Mouse (Mus musculus) olfactory bulb, adult 2 months (tissue): ENCODE data around the gene Gm867. TPM values are rescaled to one million over a fixed set of nuclear protein-coding genes. Genes with fewer than 3 reads are reported as not detected.
A peak's percentile ranks its signal among the peaks of the same experiment; 100 is the strongest.

ENCODE experiments used
- H3K27ac ChIP-seq: fragments of 200-500 bp; 2 replicates; pipeline ENCODE4 v1.5.1; 2012; ENCODE audit warnings: low read depth, low read length; ENCODE audit not compliant: insufficient read depth
- H3K4me1 ChIP-seq: fragments of 200-500 bp; 2 replicates; pipeline ENCODE4 v1.6.1; 2012; ENCODE audit warnings: low read length; ENCODE audit not compliant: control insufficient read depth, insufficient read depth
- H3K4me3 ChIP-seq: fragments of 200-500 bp; 2 replicates; pipeline ENCODE4 v1.5.1; 2012; ENCODE audit warnings: mild to moderate bottlenecking, low read depth, low read length, moderate library complexity; ENCODE audit not compliant: insufficient read depth
- CTCF ChIP-seq: fragments of 200-500 bp; IDR thresholded peaks from 2 replicates; pipeline ENCODE4 v1.5.1; 2012; ENCODE audit warnings: low read depth, mild to moderate bottlenecking, low read length, moderate library complexity; ENCODE audit not compliant: insufficient read depth
- POLR2A ChIP-seq: fragments of 200-500 bp; IDR thresholded peaks from 2 replicates; pipeline ENCODE4 v1.6.1; 2012; ENCODE audit warnings: mild to moderate bottlenecking, low read depth, low read length, moderate library complexity; ENCODE audit not compliant: insufficient read depth
- WGBS: fragments of 180-500 bp; shearing (Covaris S2); methylation state at CpG from one replicate; pipeline ENCODE4 v1.1.7; 2018; 5-methylcytosine and 5-hydroxymethylcytosine counted together
- polyA plus RNA-seq: library from polyadenylated mRNA; stranded (reverse); fragments of >200 nt; gene quantifications from 2 replicates; pipeline ENCODE4 v1.2.4, GENCODE M21; 2012; ENCODE audit warnings: low replicate concordance; ENCODE audit not compliant: missing spikeins, insufficient read depth, insufficient read length

Gene Gm867
- polyA plus RNA-seq, 1 experiment, result not detected

- Histone ChIP-seq H3K27ac (no peak overlapping the region), H3K4me3 (no peak overlapping the region), H3K4me1 (no peaks in the 10 kb centered on the region)
- 92% methylated on average over 4 of the region's 4 CpGs for WGBS
- TF ChIP-seq POLR2A (no peak), CTCF (no peak)
These were observed 33.6 kb downstream of the Gm867 start for GRCm38 (mm10) chr10:75906882-75907281.

DNA sequence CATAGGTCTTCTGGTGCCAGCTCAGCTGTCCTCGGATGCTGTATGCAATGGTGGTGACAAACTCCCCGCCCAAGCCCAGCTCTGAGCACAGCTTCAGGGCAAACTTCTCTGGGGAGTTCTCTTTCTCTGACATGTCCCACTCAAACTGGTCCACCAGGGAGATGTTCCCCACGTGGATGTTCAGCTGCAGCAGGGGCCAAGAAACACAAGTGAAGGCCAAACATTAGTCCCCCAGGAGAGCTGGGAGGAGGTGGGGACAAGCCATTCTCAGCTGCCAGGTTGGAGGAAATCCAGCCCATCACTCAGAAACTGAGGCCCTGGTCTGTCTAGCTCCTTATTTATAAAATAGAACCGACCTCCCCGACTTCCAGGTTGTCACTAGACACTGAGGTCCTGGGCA lies 36.1 kb downstream of the Gm867 start:
- Histone ChIP-seq H3K27ac (no peak overlapping the region), H3K4me1 (no peaks in the 10 kb centered on the region), H3K4me3 (no peak overlapping the region)
- TF ChIP-seq POLR2A (no peak), CTCF (no peak)
- WGBS, result 77% methylated on average over 5 of the region's 5 CpGs

- Histone ChIP-seq H3K4me3 (no peak overlapping the region), H3K4me1 (peaks cover 8% of the 10 kb centered on the region; the same call in 1 of the 2 replicates), H3K27ac (no peak overlapping the region)
- WGBS, result 26% methylated on average over 3 of the region's 3 CpGs
- TF ChIP-seq CTCF, result no peak
- TF ChIP-seq POLR2A, result no peak
These were observed 41.6 kb downstream of the Gm867 start for GRCm38 (mm10) chr10:75898846-75899245.

- Histone ChIP-seq H3K4me3 (no peak overlapping the region), H3K4me1 (peaks cover 14% of the 10 kb centered on the region), H3K27ac (no peak overlapping the region)
- 55% methylated on average over 6 of the region's 6 CpGs for WGBS
- no peak for TF ChIP-seq POLR2A
- no peak for TF ChIP-seq CTCF
These were observed 42.4 kb downstream of the Gm867 start for GRCm38 (mm10) chr10:75898039-75898564.

GRCm38 (mm10) chr10:75897373-75897772 lies 43.1 kb downstream of the Gm867 start:
- TF ChIP-seq CTCF (0 out of 2 replicates have a peak, but pooled peaks have one; percentile 24), POLR2A (no peak)
- WGBS, result 30% methylated on average over 6 of the region's 6 CpGs
- Histone ChIP-seq H3K4me3 (no peak overlapping the region), H3K27ac (no peak overlapping the region), H3K4me1 (peaks cover 14% of the 10 kb centered on the region)

- no peak for TF ChIP-seq POLR2A
- no peak for TF ChIP-seq CTCF
- Histone ChIP-seq H3K4me3 (no peak overlapping the region), H3K4me1 (peaks cover 14% of the 10 kb centered on the region), H3K27ac (no peak overlapping the region)
- WGBS, result 50% methylated on average over 1 of the region's 1 CpGs
These were observed 44.3 kb downstream of the Gm867 start for GRCm38 (mm10) chr10:75896208-75896607.

GRCm38 (mm10) chr10:75895730-75896129 lies 44.7 kb downstream of the Gm867 start:
- Histone ChIP-seq H3K4me1 (peaks cover 14% of the 10 kb centered on the region), H3K4me3 (no peak overlapping the region), H3K27ac (no peak overlapping the region)
- no peak for TF ChIP-seq POLR2A
- TF ChIP-seq CTCF, result no peak
- WGBS, result 96% methylated on average over 5 of the region's 5 CpGs

GRCm38 (mm10) chr10:75894601-75895000 lies 45.9 kb downstream of the Gm867 start:
- peaks cover 14% of the 10 kb centered on the region for H3K4me1 ChIP-seq
- WGBS, result 74% methylated on average over 6 of the region's 6 CpGs
- no peak overlapping the region for H3K27ac ChIP-seq
- no peak overlapping the region for H3K4me3 ChIP-seq
- TF ChIP-seq CTCF, result no peak

- 2% methylated on average over 50 of the region's 51 CpGs for WGBS
- Histone ChIP-seq H3K4me3 (peak within 1 kb of the TSS; percentile 65), H3K27ac (no peak within 1 kb of the TSS)
These were observed 47.3 kb downstream of the Gm867 start, which contains the start of gene Derl3 for GRCm38 (mm10) chr10:75893089-75893750. TSS of gene Derl3 (plus strand) at chr10:75893413.

More at GRCm38 (mm10) chr10:75893089-75893750, 47.3 kb downstream of the Gm867 start, which contains the start of gene Derl3:
- TF ChIP-seq POLR2A, result no peak
- TF ChIP-seq CTCF, result no peak
- peaks cover 7% of the 10 kb centered on the region for H3K4me1 ChIP-seq
